Mouse (Mus musculus) MEL (cell line): ENCODE data around the gene Abhd11. TPM values are rescaled to one million over a fixed set of nuclear protein-coding genes. Genes with fewer than 3 reads are reported as not detected.

ENCODE experiments used
- DNase-seq: peaks from one replicate; pipeline ENCODE4 v3.0.0; 2011; ENCODE audit warnings: low read depth, low spot score
- H3K27ac ChIP-seq: 2 replicates; pipeline ENCODE4 v1.5.1; 2012; ENCODE audit warnings: low read depth, mild to moderate bottlenecking, control low read depth, low read length, moderate library complexity; ENCODE audit not compliant: control insufficient read depth
- H3K27me3 ChIP-seq, 2 experiments: fragments of 150-350 bp in 1 of 2; sonication (generic) in 1 of 2; 2 replicates each; pipeline ENCODE4 v1.6.1; 2012; ENCODE audit warnings: low read length in 2 of 2, mild to moderate bottlenecking in 2 of 2, improper control_type of control experiment in 1 of 2, moderate library complexity in 1 of 2; ENCODE audit not compliant: insufficient read depth in 2 of 2, control insufficient read depth in 1 of 2
- H3K36me3 ChIP-seq, 2 experiments: 2 replicates each; pipeline ENCODE4 v1.6.1; 2012 to 2014; ENCODE audit warnings: low read length in 2 of 2, improper control_type of control experiment in 1 of 2, inconsistent platforms in 1 of 2, mild to moderate bottlenecking in 1 of 2; ENCODE audit not compliant: insufficient read depth in 2 of 2, control insufficient read depth in 1 of 2
- H3K4me1 ChIP-seq, 2 experiments: fragments of 150-350 bp in 1 of 2; sonication (generic) in 1 of 2; 2 replicates each; pipeline ENCODE4 v1.6.1; 2012; ENCODE audit warnings: low read length in 2 of 2, improper control_type of control experiment in 1 of 2, mild to moderate bottlenecking in 1 of 2; ENCODE audit not compliant: insufficient read depth in 2 of 2, control insufficient read depth in 1 of 2
- H3K4me3 ChIP-seq, 2 experiments: fragments of 150-350 bp in 1 of 2; sonication (generic) in 1 of 2; 2 replicates each; pipeline ENCODE4 v1.5.1; 2012; ENCODE audit warnings: low read depth in 2 of 2, low read length in 2 of 2, mild to moderate bottlenecking in 2 of 2, moderate library complexity in 2 of 2, control low read depth in 1 of 2, improper control_type of control experiment in 1 of 2; ENCODE audit not compliant: control insufficient read depth in 1 of 2, insufficient read depth in 1 of 2
- H3K79me2 ChIP-seq: 2 replicates; pipeline ENCODE4 v1.6.1; 2012; ENCODE audit warnings: mild to moderate bottlenecking, low read length, moderate library complexity; ENCODE audit not compliant: control insufficient read depth, poor library complexity, insufficient read depth
- H3K9ac ChIP-seq: 2 replicates; pipeline ENCODE4 v1.6.1; 2012; ENCODE audit warnings: low read depth, mild to moderate bottlenecking, control low read depth, low read length, moderate library complexity; ENCODE audit not compliant: control insufficient read depth, poor library complexity, severe bottlenecking
- H3K9me3 ChIP-seq: fragments of 150-350 bp; sonication (generic); replicated peaks from 2 replicates; pipeline ENCODE4 v1.6.1; 2012; ENCODE audit warnings: mild to moderate bottlenecking, low read length, improper control_type of control experiment, moderate library complexity; ENCODE audit not compliant: insufficient read depth
- BHLHE40 ChIP-seq: IDR thresholded peaks from 2 replicates; pipeline ENCODE4 v1.6.1; 2012; ENCODE audit warnings: low read depth, mild to moderate bottlenecking, inconsistent platforms, low read length, improper control_type of control experiment, borderline replicate concordance
- CHD1 ChIP-seq: IDR thresholded peaks from 2 replicates; pipeline ENCODE4 v1.6.1; 2012; ENCODE audit warnings: low read depth, mild to moderate bottlenecking, inconsistent platforms, low read length, improper control_type of control experiment
- CTCF ChIP-seq, 3 experiments: IDR thresholded peaks in 2 of 3; conservative IDR thresholded peaks in 1 of 3; 2 replicates each; pipeline ENCODE4 v1.5.1; 2011 to 2012; ENCODE audit warnings: low read length in 3 of 3, low read depth in 2 of 3, mild to moderate bottlenecking in 2 of 3, improper control_type of control experiment in 1 of 3, inconsistent platforms in 1 of 3, mixed read lengths in 1 of 3, moderate library complexity in 1 of 3; ENCODE audit not compliant: control insufficient read depth in 1 of 3, insufficient read depth in 1 of 3, poor library complexity in 1 of 3, severe bottlenecking in 1 of 3
- ELF1 ChIP-seq: IDR thresholded peaks from 2 replicates; pipeline ENCODE4 v1.6.1; 2014; ENCODE audit warnings: low read depth, mild to moderate bottlenecking, inconsistent platforms, low read length, improper control_type of control experiment, moderate library complexity
- EP300 ChIP-seq, 2 experiments: IDR thresholded peaks; 2 replicates each; pipeline ENCODE4 v1.6.1; 2011; ENCODE audit warnings: improper control_type of control experiment in 2 of 2, low read length in 2 of 2, low read depth in 1 of 2, mild to moderate bottlenecking in 1 of 2
- ETS1 ChIP-seq: IDR thresholded peaks from 2 replicates; pipeline ENCODE4 v1.6.1; 2012; ENCODE audit warnings: low read depth, mild to moderate bottlenecking, inconsistent platforms, low read length, improper control_type of control experiment, moderate library complexity
- HCFC1 ChIP-seq: IDR thresholded peaks from 2 replicates; pipeline ENCODE4 v1.6.1; 2012; ENCODE audit warnings: low read depth, mild to moderate bottlenecking, inconsistent platforms, low read length, improper control_type of control experiment, moderate library complexity
- JUND ChIP-seq: IDR thresholded peaks from 2 replicates; pipeline ENCODE4 v1.6.1; 2011; ENCODE audit warnings: low read depth, mild to moderate bottlenecking, improper control_type of control experiment, low read length
- KAT2A ChIP-seq: conservative IDR thresholded peaks from 2 replicates; pipeline ENCODE4 v1.6.1; 2012; ENCODE audit warnings: low read depth, low read length, improper control_type of control experiment, inconsistent platforms
- MAFK ChIP-seq: IDR thresholded peaks from 2 replicates; pipeline ENCODE4 v1.6.1; 2011; ENCODE audit warnings: low read depth, mild to moderate bottlenecking, low read length, improper control_type of control experiment, borderline replicate concordance
- MAX ChIP-seq: IDR thresholded peaks from 2 replicates; pipeline ENCODE4 v1.6.1; 2011; ENCODE audit warnings: low read length, improper control_type of control experiment
- MEF2A ChIP-seq: IDR thresholded peaks from 2 replicates; pipeline ENCODE4 v1.6.1; 2014; ENCODE audit warnings: low read depth, mild to moderate bottlenecking, inconsistent platforms, low read length, improper control_type of control experiment; ENCODE audit not compliant: poor library complexity, insufficient replicate concordance, severe bottlenecking; ENCODE audit errors: extremely low read depth
- MXI1 ChIP-seq: IDR thresholded peaks from 2 replicates; pipeline ENCODE4 v1.6.1; 2011; ENCODE audit warnings: mild to moderate bottlenecking, low read depth, low read length, improper control_type of control experiment
- MYB ChIP-seq: IDR thresholded peaks from 2 replicates; pipeline ENCODE4 v1.6.1; 2011; ENCODE audit warnings: mild to moderate bottlenecking, low read depth, low read length, improper control_type of control experiment
- POLR2A ChIP-seq, 2 experiments: IDR thresholded peaks; 2 replicates each; pipeline ENCODE4 v1.6.1; 2011 to 2012; ENCODE audit warnings: low read length in 2 of 2, mild to moderate bottlenecking in 2 of 2, control low read depth in 1 of 2, improper control_type of control experiment in 1 of 2, low read depth in 1 of 2, moderate library complexity in 1 of 2; ENCODE audit not compliant: control insufficient read depth in 1 of 2, insufficient read depth in 1 of 2, poor library complexity in 1 of 2
- POLR2AphosphoS2 ChIP-seq: IDR thresholded peaks from 2 replicates; pipeline ENCODE4 v1.6.1; 2011; ENCODE audit warnings: low read length, improper control_type of control experiment
- RAD21 ChIP-seq: IDR thresholded peaks from 2 replicates; pipeline ENCODE4 v1.6.1; 2011; ENCODE audit warnings: mild to moderate bottlenecking, low read depth, low read length, improper control_type of control experiment
- SMC3 ChIP-seq: IDR thresholded peaks from 2 replicates; pipeline ENCODE4 v1.6.1; 2011; ENCODE audit warnings: low read depth, low read length, improper control_type of control experiment
- TAL1 ChIP-seq: IDR thresholded peaks from 2 replicates; pipeline ENCODE4 v1.6.1; 2012; ENCODE audit warnings: mild to moderate bottlenecking, inconsistent platforms, low read length, moderate library complexity, mixed read lengths
- TCF12 ChIP-seq: IDR thresholded peaks from 2 replicates; pipeline ENCODE4 v1.6.1; 2014; ENCODE audit warnings: low read depth, mild to moderate bottlenecking, inconsistent platforms, low read length, improper control_type of control experiment, moderate library complexity
- USF1 ChIP-seq: IDR thresholded peaks from 2 replicates; pipeline ENCODE4 v1.6.1; 2014; ENCODE audit warnings: low read depth, mild to moderate bottlenecking, inconsistent platforms, low read length, improper control_type of control experiment, moderate library complexity
- USF2 ChIP-seq, 2 experiments: IDR thresholded peaks; 2 replicates each; pipeline ENCODE4 v1.6.1; 2011 to 2012; ENCODE audit warnings: improper control_type of control experiment in 2 of 2, low read length in 2 of 2, borderline replicate concordance in 1 of 2, inconsistent platforms in 1 of 2, low read depth in 1 of 2, mild to moderate bottlenecking in 1 of 2; ENCODE audit not compliant: insufficient read depth in 1 of 2
- ZC3H11A ChIP-seq: IDR thresholded peaks from 2 replicates; pipeline ENCODE4 v1.6.1; 2012; ENCODE audit warnings: low read depth, mild to moderate bottlenecking, inconsistent platforms, low read length, improper control_type of control experiment
- ZKSCAN1 ChIP-seq: IDR thresholded peaks from 2 replicates; pipeline ENCODE4 v1.6.1; 2012; ENCODE audit warnings: low read depth, mild to moderate bottlenecking, inconsistent platforms, low read length, improper control_type of control experiment, moderate library complexity
- ZMIZ1 ChIP-seq: IDR thresholded peaks from 2 replicates; pipeline ENCODE4 v1.6.1; 2012; ENCODE audit warnings: low read depth, mild to moderate bottlenecking, inconsistent platforms, low read length, improper control_type of control experiment, moderate library complexity
- polyA plus RNA-seq, 2 experiments: library from polyadenylated mRNA; stranded (reverse) in 1 of 2; unstranded in 1 of 2; fragments of >175 nt in 1 of 2; fragments of >200 nt in 1 of 2; gene quantifications; 2 replicates each; pipeline versions ENCODE4 v1.2.1 to v1.2.4; 2012; ENCODE audit warnings: low replicate concordance in 2 of 2, low read depth in 1 of 2; ENCODE audit not compliant: insufficient read length in 2 of 2, insufficient read depth in 1 of 2, missing spikeins in 1 of 2
- total RNA-seq: library from RNA; depleted of rRNA; stranded (reverse); fragments of 300-350 nt; gene quantifications from 2 replicates; pipeline ENCODE4 v1.2.3, GENCODE M21; 2012

Abhd11 gene
- total and polyA plus RNA-seq, 3 experiments = 51.7 to 55.9 TPM; not detected in 1

DNA sequence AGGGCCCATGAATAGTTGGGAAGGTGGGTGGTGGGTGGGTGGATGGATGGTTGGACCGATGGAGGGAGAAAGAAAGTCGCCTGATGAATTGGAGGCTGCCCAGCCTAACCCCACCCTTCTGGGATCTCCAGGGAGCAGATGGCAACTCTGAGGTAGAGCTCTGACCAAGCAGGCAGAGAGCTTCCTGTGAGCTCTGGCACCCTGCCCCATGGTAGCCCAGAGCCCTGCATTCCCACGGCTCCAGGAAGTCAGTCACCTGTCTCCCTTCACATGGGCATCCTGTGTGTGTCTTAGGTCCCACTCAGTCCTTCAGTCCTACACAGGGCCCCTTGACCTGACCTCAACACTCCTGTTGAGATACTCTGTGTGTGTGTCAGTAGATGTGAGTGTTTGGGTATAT lies 29.0 kb downstream of the Abhd11 start:
- H3K9ac ChIP-seq = no peak overlapping the region
- H3K9me3 ChIP-seq = no peaks in the 10 kb centered on the region
- DNase-seq = no peak
- no peaks in the 10 kb centered on the region for H3K27me3 ChIP-seq
- H3K79me2 ChIP-seq = no peaks in the 10 kb centered on the region
- H3K4me3 ChIP-seq = no peak overlapping the region
- H3K4me1 ChIP-seq = no peaks in the 10 kb centered on the region; a peak in 1 of 4 replicates
- TF ChIP-seq BHLHE40 (no peak), TAL1 (no peak), ELF1 (no peak), JUND (no peak), ZMIZ1 (no peak), TCF12 (no peak), KAT2A (no peak), USF1 (no peak), POLR2A (IDR thresholded peaks at IDR 0.05; ENCODE audit: control insufficient read depth in 1 of 2, insufficient read depth in 1 of 2, low read depth in 1 of 2, low read length in 2 of 2, poor library complexity in 1 of 2) (no peak), MEF2A (no peak), HCFC1 (no peak), MAX (no peak), POLR2AphosphoS2 (no peak), SMC3 (no peak), MAFK (no peak), ETS1 (no peak), CHD1 (no peak)
- H3K36me3 ChIP-seq = no peaks in the 10 kb centered on the region
- no peak overlapping the region for H3K27ac ChIP-seq

GRCm38 (mm10) chr5:135039541-135039940 lies 30.6 kb downstream of the Abhd11 start:
- H3K9me3 ChIP-seq = no peaks in the 10 kb centered on the region
- no peak for DNase-seq
- H3K27ac ChIP-seq = no peak overlapping the region
- H3K4me1 ChIP-seq = no peaks in the 10 kb centered on the region
- H3K36me3 ChIP-seq = no peaks in the 10 kb centered on the region
- H3K79me2 ChIP-seq = no peaks in the 10 kb centered on the region
- TF ChIP-seq ZKSCAN1 = no peak
- TF ChIP-seq USF2 (IDR thresholded peaks at IDR 0.05; ENCODE audit: borderline replicate concordance in 1 of 2, insufficient read depth in 1 of 2, low read depth in 1 of 2, low read length in 2 of 2) = no peak
- TF ChIP-seq SMC3 = no peak
- TF ChIP-seq POLR2A (IDR thresholded peaks at IDR 0.05; ENCODE audit: control insufficient read depth in 1 of 2, insufficient read depth in 1 of 2, low read depth in 1 of 2, low read length in 2 of 2, poor library complexity in 1 of 2) = no peak
- no peak for TF ChIP-seq BHLHE40
- TF ChIP-seq HCFC1 = no peak
- no peak for TF ChIP-seq ZMIZ1
- TF ChIP-seq CTCF (IDR thresholded peaks at IDR 0.05 in 2 of 3, conservative IDR thresholded peaks at IDR 0.05 in 1 of 3; ENCODE audit: control insufficient read depth in 1 of 3, insufficient read depth in 1 of 3, low read depth in 2 of 3, low read length in 3 of 3, poor library complexity in 1 of 3, severe bottlenecking in 1 of 3) = no peak
- TF ChIP-seq RAD21 = no peak
- no peak for TF ChIP-seq EP300 (IDR thresholded peaks at IDR 0.05; ENCODE audit: low read depth in 1 of 2, low read length in 2 of 2)
- no peak for TF ChIP-seq MYB
- no peak for TF ChIP-seq MXI1
- TF ChIP-seq TAL1 = no peak
- no peak for TF ChIP-seq ZC3H11A
- no peaks in the 10 kb centered on the region for H3K27me3 ChIP-seq
- no peak overlapping the region for H3K4me3 ChIP-seq
- H3K9ac ChIP-seq = no peak overlapping the region
